Mouse (Mus musculus) limb, embryonic 14.5 days (tissue): ENCODE measurements around the gene Mmd. TPM values are rescaled to one million over a fixed set of nuclear protein-coding genes. Genes with fewer than 3 reads are reported as not detected.

Experiments used
- ATAC-seq: fragments of 200-750 bp; cut with Nextera tagmentation; 2 replicates; pipeline ENCODE4 v1.8.0; 2017; ENCODE audit warnings: low read depth, moderate number of reproducible peaks, moderate TSS enrichment; ENCODE audit not compliant: low FRiP score
- DNase-seq: peaks from one replicate; pipeline ENCODE4 v3.0.0-alpha.2; 2015; ENCODE audit warnings: low spot score
- H3K27ac ChIP-seq: fragments of 300-500 bp; sonication (generic); replicated peaks from 2 replicates; pipeline ENCODE4 v1.5.1; 2014; ENCODE audit warnings: low read depth, mild to moderate bottlenecking, low read length, moderate library complexity, mixed read lengths
- H3K27me3 ChIP-seq: fragments of 300-500 bp; sonication (generic); 2 replicates; pipeline ENCODE4 v1.6.1; 2014; ENCODE audit warnings: low read length, mixed read lengths; ENCODE audit not compliant: control insufficient read depth, insufficient read depth
- H3K36me3 ChIP-seq: fragments of 300-500 bp; sonication (generic); 2 replicates; pipeline ENCODE4 v1.6.1; 2014; ENCODE audit warnings: mild to moderate bottlenecking, low read length, moderate library complexity, mixed read lengths; ENCODE audit not compliant: control insufficient read depth, insufficient read depth
- H3K4me1 ChIP-seq: fragments of 300-500 bp; sonication (generic); 2 replicates; pipeline ENCODE4 v1.6.1; 2014; ENCODE audit warnings: antibody characterized with exemption, low read length, mixed read lengths; ENCODE audit not compliant: control insufficient read depth, insufficient read depth
- H3K4me2 ChIP-seq: fragments of 300-500 bp; sonication (generic); replicated peaks from 2 replicates; pipeline ENCODE4 v1.6.1; 2014; ENCODE audit warnings: low read depth, mild to moderate bottlenecking, low read length, moderate library complexity; ENCODE audit not compliant: severe bottlenecking
- H3K4me3 ChIP-seq: fragments of 300-500 bp; sonication (generic); replicated peaks from 2 replicates; pipeline ENCODE4 v1.5.1; 2014; ENCODE audit warnings: low read length
- H3K9ac ChIP-seq: fragments of 300-500 bp; sonication (generic); 2 replicates; pipeline ENCODE4 v1.6.1; 2014; ENCODE audit warnings: mild to moderate bottlenecking, low read depth, low read length, moderate library complexity; ENCODE audit not compliant: severe bottlenecking
- H3K9me3 ChIP-seq: fragments of 300-500 bp; sonication (generic); 2 replicates; pipeline ENCODE4 v1.6.1; 2016; ENCODE audit warnings: low read length; ENCODE audit not compliant: control insufficient read depth
- POLR2A ChIP-seq: fragments of 200-500 bp; IDR thresholded peaks from 2 replicates; pipeline ENCODE4 v1.8.0; 2012; ENCODE audit warnings: inconsistent platforms, mild to moderate bottlenecking, moderate library complexity, borderline replicate concordance; ENCODE audit not compliant: insufficient read depth, insufficient read length; ENCODE audit errors: extremely low read depth
- WGBS: fragments of 180-500 bp; shearing (Covaris S2); extraction: QIAGEN DNeasy Blood & Tissue Kit; methylation state at CpG from one replicate; pipeline ENCODE4 v1.1.7; 2014; 5-methylcytosine and 5-hydroxymethylcytosine counted together
- polyA plus RNA-seq, 2 experiments: library from polyadenylated mRNA; depleted of rRNA in 1 of 2; stranded (reverse) in 1 of 2; unstranded in 1 of 2; fragments of >200 nt; fragmentation: Nextera tagmentation in 1 of 2; extraction: Ambion mirVana in 1 of 2; gene quantifications; 2 replicates each; pipeline versions ENCODE4 v1.2.1 to v1.2.3; 2012 to 2014

Mmd gene
- polyA plus RNA-seq (2012; rRNA removed) (26.1 and 31.6 TPM in 2 replicates), polyA plus RNA-seq (2014; fragmentation: Nextera tagmentation; extraction: Ambion mirVana) (24.1 and 26.0 TPM in 2 replicates)

DNA sequence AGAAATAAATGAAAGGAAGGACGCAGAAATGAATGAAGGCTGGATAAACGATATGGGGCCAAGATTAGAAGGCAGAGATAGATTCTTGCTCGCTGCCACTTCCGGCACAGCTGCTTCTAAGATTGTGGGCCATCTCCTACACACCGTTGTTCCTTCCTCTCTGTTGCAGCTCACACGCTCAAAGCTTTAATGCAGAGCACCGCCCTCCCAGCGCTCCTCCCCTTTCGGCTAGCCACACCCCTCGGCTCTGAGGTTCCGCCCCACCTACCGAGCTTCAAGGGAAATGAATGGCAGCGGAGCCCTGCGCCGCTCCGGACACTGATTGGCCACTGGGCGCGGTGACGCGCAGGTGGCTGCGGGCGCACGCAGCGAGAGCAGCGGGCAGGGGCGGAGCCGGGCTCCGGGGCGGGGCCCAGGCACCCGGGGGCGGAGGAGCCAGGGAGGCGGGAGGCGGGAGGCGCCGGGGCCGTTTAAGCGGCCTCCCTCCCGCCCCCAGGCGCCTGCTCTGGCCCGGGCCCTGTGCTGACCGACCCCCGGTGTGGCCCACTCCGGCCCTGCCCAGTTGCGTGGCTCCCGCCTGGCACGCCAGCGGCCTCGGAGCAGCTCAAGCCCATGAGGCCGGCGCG lies at the start of gene Mmd:
Gene Mmd, plus strand, starts transcription at position 432 of the 626 bp plus-strand sequence.
- H3K27me3 ChIP-seq = no peaks in the 10 kb centered on the region
- DNase-seq (peak; percentile 97), ATAC-seq (peak; percentile 99)
- under 1% methylated on average over 26 of the region's 51 CpGs for WGBS
- H3K4me3 ChIP-seq = peak within 1 kb of the TSS; percentile 85
- peaks cover 7% of the 10 kb centered on the region; the same call in 1 of the 2 replicates for H3K4me1 ChIP-seq
- H3K36me3 ChIP-seq = no peaks in the 10 kb centered on the region
- H3K27ac ChIP-seq = peak within 1 kb of the TSS; percentile 80
- peak within 1 kb of the TSS; percentile 81 for H3K4me2 ChIP-seq
- H3K9ac ChIP-seq = peak within 1 kb of the TSS; percentile 90
- TF ChIP-seq POLR2A = peak; percentile 81; the same call in 1 of the 2 replicates
- H3K9me3 ChIP-seq = no peaks in the 10 kb centered on the region

DNA sequence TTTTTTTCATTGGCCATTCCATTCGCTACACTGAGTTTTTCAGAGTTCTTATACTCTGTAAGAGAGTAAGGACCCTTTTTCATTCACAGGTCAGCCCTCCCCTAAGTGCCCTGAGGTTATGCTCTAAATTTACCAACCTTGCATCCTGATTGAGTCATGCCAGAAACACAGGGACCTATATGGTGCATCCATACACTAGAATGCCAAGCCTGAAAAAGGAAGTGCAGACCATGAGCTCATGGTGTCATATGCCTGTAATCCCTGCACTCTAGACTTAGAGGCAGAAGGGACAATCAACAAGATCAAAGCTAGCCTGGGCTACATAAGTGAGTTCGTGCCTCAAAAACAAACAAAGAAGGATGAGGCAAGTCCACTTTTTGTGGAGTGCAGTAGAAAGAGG lies 48.4 kb upstream of the Mmd start:
- Histone ChIP-seq H3K27ac (no peak overlapping the region), H3K4me1 (no peaks in the 10 kb centered on the region), H3K9me3 (no peaks in the 10 kb centered on the region), H3K9ac (no peak overlapping the region), H3K27me3 (no peaks in the 10 kb centered on the region), H3K36me3 (no peaks in the 10 kb centered on the region), H3K4me2 (no peak overlapping the region), H3K4me3 (no peak overlapping the region)
- ATAC-seq (no peak), DNase-seq (no peak)
- WGBS = 84% methylated on average over 2 of the region's 2 CpGs
- TF ChIP-seq POLR2A = no peak

DNA sequence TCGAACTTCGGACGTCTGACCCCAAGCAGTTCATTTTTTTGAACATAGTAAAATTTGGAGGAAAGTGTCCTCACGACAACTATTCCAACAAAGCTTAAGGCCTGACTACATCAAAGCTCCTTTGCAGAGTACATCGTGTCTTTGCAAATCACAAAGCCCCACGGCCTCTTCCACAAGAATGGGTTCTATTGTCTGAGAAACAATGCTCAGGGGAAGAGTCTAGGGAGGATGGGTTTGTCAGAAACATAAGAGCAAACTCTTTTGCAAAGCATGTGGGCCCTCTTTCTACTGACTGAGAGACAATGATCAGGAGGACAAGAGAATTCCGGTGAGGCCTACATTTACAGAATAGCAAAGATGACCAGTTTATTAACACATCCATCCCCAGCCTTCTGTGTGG lies 35.0 kb upstream of the Mmd start:
- 90% methylated on average over 7 of the region's 7 CpGs for WGBS
- H3K36me3 ChIP-seq = no peaks in the 10 kb centered on the region
- H3K4me1 ChIP-seq = no peaks in the 10 kb centered on the region
- H3K4me3 ChIP-seq = no peak overlapping the region
- no peak overlapping the region for H3K9ac ChIP-seq
- H3K4me2 ChIP-seq = no peak overlapping the region
- TF ChIP-seq POLR2A = no peak
- DNase-seq = no peak
- no peaks in the 10 kb centered on the region for H3K27me3 ChIP-seq
- ATAC-seq = no peak
- no peaks in the 10 kb centered on the region for H3K9me3 ChIP-seq
- H3K27ac ChIP-seq = no peak overlapping the region

DNA sequence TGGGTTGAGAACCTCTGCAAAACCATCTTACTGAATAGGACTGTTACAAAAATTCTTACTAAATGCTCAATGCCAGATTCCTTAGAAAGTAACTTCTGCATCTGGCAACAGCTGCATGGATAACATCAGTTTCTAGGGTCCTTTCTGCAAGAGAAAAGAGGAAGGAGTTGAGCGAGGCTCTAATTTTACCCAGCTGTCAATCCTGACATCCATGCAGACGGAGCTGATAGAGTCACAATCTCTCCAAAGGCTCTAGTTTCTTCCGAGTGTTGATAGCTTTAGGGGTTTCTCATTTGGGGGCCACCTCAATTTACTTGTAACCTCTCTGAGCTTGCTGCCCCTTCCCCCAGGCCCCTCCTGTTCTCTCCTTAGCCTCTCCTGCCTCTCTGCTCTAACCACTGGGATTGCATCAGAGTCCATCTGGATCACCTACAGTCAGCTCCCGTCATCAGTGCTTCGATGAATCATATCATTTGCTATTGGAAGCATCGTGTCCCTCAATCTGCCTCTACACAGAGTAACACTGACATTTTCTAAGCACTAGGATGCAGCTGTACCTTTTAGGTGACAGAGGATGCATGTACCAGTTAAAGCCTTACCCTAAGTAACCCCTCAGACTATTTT lies 29.1 kb upstream of the Mmd start:
- DNase-seq (no peak), ATAC-seq (no peak)
- no peak overlapping the region for H3K4me3 ChIP-seq
- H3K9ac ChIP-seq = no peak overlapping the region
- peaks cover 10% of the 10 kb centered on the region; the same call in 1 of the 2 replicates for H3K4me1 ChIP-seq
- WGBS = 51% methylated on average over 6 of the region's 6 CpGs
- no peaks in the 10 kb centered on the region for H3K9me3 ChIP-seq
- no peaks in the 10 kb centered on the region for H3K27me3 ChIP-seq
- no peak overlapping the region for H3K27ac ChIP-seq
- H3K4me2 ChIP-seq = no peak overlapping the region
- TF ChIP-seq POLR2A = no peak
- H3K36me3 ChIP-seq = no peaks in the 10 kb centered on the region

DNA sequence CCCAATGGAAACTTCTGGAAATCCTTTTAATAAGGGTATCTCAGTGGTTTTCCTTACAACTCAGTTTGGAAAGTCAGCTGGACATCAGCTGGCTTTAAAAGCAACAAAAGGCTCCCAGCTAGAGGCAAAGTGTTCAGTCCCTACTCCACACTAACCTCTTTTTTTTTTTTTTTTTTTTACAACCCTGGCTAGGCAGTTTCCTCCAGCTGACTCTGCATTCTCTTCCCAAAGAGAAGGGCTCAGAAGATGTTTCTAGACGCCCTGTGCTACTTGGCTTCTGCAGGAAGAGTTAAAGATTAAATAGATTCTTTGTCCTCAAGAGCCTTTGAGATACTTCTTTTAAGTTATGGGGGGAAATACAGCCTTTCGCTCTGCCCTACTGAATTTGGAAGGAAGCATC lies 28.5 kb upstream of the Mmd start:
- no peak for ATAC-seq
- no peak for DNase-seq
- 18% methylated on average over 2 of the region's 2 CpGs for WGBS
- no peaks in the 10 kb centered on the region for H3K36me3 ChIP-seq
- H3K27ac ChIP-seq = no peak overlapping the region
- no peaks in the 10 kb centered on the region for H3K9me3 ChIP-seq
- H3K4me1 ChIP-seq = peaks cover 10% of the 10 kb centered on the region; the same call in 1 of the 2 replicates
- no peak overlapping the region for H3K4me3 ChIP-seq
- TF ChIP-seq POLR2A = no peak
- H3K9ac ChIP-seq = no peak overlapping the region
- H3K4me2 ChIP-seq = no peak overlapping the region
- no peaks in the 10 kb centered on the region for H3K27me3 ChIP-seq
